Mouse (Mus musculus): ENCODE measurements at regions not wholly inside any gene's neighbourhood (a gene's known extent, or its start where the extent isn't known, plus 50 kb on each side); places are given as distances from the start of the nearest gene placed in this dataset.

GRCm38 (mm10) chr6:22459440-22460016 lies 103.5 kb upstream of the Fam3c start:
- no peak for TF ChIP-seq CTCF (IDR thresholded peaks at IDR 0.05; ENCODE audit: insufficient read depth, low read length)
- TF ChIP-seq POLR2A (IDR thresholded peaks at IDR 0.05; ENCODE audit: borderline replicate concordance, extremely low read depth, low read depth, low read length) = no peak

Measured in lung, adult 2 months (tissue).